Mouse (Mus musculus) right cerebral cortex, adult 2 months (tissue): ENCODE data around the gene Olfr690.
"Not testable (repeated sequence)": the region's sequence is repeated elsewhere in the genome, so short reads cannot be mapped to it uniquely, and the experiment has no call there.

Source experiments
- DNase-seq, 2 experiments: peaks; one replicate each; pipeline ENCODE4 v3.0.0; 2021 to 2022; ENCODE audit warnings: low spot score in 2 of 2

Olfr690 gene

DNA sequence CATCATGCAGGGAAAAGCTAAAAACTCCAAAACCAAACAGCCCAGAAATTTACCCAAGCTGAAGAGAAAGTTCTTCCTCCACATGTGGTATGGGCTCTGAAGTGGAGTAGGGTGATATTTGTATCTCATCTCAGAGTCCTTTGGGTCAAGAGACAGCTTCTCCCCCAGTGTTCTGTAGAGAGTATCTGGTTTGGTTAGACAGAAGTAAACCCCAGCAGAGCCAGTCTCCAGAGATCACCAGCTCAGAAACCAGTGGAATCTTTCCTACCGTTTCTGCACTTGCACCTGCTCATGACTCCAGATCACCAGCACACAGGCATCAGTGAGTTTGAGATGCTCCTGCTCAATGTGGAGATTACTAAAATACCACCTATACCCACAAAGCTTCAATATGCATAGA is at the start of gene Olfr690:
Gene Olfr690, minus strand, starts transcription at position 101 of the 400 bp plus-strand sequence.
- no peak for DNase-seq

- no peak for DNase-seq
Measured at GRCm38 (mm10) chr7:105380329-105380728, 46.4 kb upstream of the Olfr690 start.

DNA sequence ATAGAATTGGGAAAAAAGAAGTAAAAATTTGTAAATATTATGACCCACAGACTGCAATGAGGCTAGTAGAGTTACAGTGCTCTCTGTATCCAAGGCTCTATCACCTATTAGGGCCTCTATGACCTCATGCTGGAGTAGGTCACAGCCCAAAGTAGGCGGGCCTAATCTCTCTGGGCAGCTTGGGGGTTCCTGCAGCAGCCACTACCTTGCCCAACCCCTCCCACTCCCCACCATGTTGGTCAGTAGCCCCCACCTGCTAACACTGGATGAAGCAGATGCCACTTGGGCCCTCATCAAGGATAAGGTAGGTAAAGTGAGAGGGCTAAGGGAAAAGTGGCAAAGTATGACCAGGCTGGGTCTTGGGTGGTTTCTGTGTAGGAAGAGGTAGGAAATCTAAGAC is 41.0 kb upstream of the Olfr690 start, which contains the start of gene Gm5901:
Gene Gm5901, plus strand, starts transcription at position 173 of the 400 bp plus-strand sequence.
- no peak for DNase-seq

- DNase-seq = peak; percentile 16 to 38
Measured at GRCm38 (mm10) chr7:105373976-105374375, 40.1 kb upstream of the Olfr690 start.

- DNase-seq = no peak
Measured at GRCm38 (mm10) chr7:105373509-105373908, 39.6 kb upstream of the Olfr690 start.

DNA sequence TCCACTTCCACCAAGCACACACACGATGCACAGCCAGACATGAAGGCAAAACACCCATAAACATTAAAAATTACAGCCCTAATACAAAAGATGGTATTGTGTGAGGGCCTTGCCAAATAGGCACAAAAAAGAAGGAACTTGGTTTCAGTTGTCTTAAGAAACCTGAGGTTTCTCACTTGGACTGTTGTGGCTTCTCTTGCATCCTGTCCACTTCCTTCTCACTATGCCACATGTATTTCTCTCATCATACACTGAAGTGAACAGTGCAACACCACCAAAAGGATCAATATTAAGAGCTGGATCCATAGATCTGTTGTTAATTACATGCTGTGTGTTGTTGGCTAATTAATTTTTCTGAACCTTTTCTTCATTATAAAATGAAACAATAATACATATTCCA is 39.0 kb upstream of the Olfr690 start:
- no peak for DNase-seq

DNA sequence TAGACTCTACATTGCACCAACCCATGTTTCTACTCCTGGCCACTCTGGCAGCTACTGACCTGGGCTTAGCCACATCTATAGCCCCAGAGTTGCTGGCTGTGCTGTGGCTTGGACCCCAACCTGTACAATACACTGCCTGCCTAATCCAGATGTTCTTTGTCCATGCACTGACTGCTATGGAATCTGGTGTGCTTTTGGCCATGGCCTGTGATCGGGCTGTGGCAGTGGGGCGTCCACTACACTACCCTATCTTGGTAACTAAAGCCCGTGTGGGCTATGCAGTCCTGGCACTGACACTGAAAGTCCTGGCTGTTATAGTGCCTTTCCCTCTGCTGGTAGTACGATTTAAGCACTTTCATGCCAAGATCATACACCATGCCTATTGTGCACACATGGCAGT is 34.6 kb upstream of the Olfr690 start:
- no peak for DNase-seq

DNA sequence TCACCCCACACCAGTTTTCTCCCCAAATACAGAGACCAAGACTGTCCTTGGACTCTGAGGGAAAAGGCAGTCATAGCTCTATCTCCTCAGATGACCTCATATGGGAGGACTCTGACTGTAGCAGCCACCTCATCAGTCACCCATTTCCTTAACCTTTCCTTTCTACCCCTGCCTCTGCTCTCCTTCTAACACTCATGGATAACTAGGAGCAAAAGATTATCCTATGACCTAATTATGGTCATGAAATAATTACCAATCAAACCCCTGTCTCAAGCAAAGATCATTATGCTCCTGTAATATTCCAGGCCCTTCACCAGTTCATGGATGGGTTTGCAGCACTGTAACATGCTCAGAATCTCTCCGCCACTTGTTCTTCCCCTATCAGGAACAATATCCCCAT is 34.0 kb upstream of the Olfr690 start, which contains the start of gene Olfr692:
Gene Olfr692, plus strand, starts transcription at position 301 of the 400 bp plus-strand sequence.
- no peak for DNase-seq

- no peak for DNase-seq
Measured at GRCm38 (mm10) chr7:105367268-105367667, 33.4 kb upstream of the Olfr690 start.

- no peak for DNase-seq
Measured at GRCm38 (mm10) chr7:105361713-105362112, 27.8 kb upstream of the Olfr690 start.

DNA sequence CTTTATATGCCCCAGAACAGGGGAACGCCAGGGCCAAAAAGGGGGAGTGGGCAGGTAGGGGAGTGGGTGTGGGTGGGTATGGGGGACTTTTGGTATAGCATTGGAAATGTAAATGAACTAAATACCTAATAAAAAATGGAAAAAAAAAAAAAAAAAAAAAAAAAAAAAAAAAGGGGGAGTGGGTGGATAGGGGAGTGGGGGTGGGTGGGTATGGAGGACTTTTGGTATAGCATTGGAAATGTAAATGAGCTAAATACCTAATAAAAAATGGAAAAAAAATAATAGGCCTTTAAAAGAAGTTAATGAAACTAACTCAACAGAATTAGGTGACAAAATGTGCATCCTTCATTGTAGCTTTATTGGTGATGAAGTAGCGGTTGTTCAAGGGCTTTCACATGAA is 22.6 kb upstream of the Olfr690 start:
- not testable (repeated sequence) for DNase-seq

DNA sequence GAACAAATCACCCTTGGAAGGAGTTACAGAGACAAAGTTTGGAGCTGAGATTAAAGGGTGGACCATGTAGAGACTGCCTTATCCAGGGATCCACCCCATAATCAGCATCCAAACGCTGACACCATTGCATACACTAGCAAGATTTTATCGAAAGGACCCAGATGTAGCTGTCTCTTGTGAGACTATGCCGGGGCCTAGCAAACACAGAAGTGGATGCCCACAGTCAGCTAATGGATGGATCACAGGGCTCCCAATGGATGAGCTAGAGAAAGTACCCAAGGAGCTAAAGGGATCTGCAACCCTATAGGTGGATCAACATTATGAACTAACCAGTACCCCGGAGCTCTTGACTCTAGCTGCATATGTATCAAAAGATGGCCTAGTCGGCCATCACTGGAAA is 22.2 kb upstream of the Olfr690 start:
- not testable (repeated sequence) for DNase-seq

DNA sequence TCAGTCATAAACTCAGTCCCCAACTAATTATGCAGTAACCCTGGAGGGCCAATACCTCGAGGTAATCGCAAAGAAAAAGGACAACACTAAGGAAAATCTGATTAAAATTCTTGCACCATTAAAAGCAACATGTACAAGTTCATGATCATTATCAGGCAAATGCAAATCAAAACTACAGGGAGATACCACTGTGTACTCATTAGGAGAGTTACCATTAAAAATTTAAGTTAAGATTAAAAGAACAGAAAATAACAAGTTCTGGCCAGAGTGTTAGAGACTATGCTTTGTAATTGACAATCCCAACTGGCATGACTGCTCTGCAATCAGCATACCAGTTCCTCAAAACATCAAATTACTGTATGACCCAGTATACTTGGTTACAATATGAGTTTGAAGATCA is 8.8 kb upstream of the Olfr690 start:
- no peak for DNase-seq

- no peak for DNase-seq
Measured at GRCm38 (mm10) chr7:105342170-105342569, 8.3 kb upstream of the Olfr690 start, which contains the start of gene Olfr691. Gene Olfr691 (minus strand): TSS chr7:105342270.

GRCm38 (mm10) chr7:105325302-105325701 is 8.6 kb downstream of the Olfr690 start:
- DNase-seq = no peak

GRCm38 (mm10) chr7:105310865-105311264 is 23.0 kb downstream of the Olfr690 start, which contains the start of gene Olfr689:
Gene Olfr689 (plus strand): TSS chr7:105311165.
- no peak for DNase-seq

DNA sequence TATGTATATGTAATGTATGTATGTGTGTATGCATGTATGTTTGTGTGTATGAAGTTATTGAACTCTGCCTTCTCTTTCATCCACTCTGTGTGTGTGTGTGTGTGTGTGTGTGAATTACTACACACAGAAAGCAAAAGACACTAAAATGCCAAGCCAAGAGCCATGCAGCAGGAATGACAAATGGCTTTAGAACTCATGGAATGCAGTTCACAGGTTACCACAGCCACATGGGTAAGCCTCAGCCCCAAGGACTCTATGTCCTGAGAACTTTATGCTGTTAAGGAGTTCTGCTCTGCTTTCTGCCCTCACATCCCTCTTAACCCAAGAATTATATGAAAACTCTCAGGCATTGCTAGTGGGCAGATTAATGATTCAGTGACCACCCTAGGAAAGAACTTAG is 43.9 kb downstream of the Olfr690 start:
- DNase-seq = no peak

- DNase-seq = no peak
Measured at GRCm38 (mm10) chr7:105287795-105288194, 46.1 kb downstream of the Olfr690 start, which contains the start of gene Olfr688. Gene Olfr688 (plus strand): TSS chr7:105288095.
